Mouse (Mus musculus): ENCODE measurements around the gene Igf2r. TPM values are rescaled to one million over a fixed set of nuclear protein-coding genes. Genes with fewer than 3 reads are reported as not detected.

Igf2r gene
- polyA plus RNA-seq, 1 experiment from 2014 or later, result 6.5 TPM

- 48% methylated on average over 1 of the region's 1 CpGs for WGBS (ENCODE audit: insufficient replicate concordance)
- TF ChIP-seq CTCF (IDR thresholded peaks at IDR 0.05; ENCODE audit: low read depth), result no peak
- no peak for TF ChIP-seq EP300 (IDR thresholded peaks at IDR 0.05; ENCODE audit: low read depth)
- H3K4me3 ChIP-seq (ENCODE audit: low read depth, low read length), result no peak overlapping the region
- no peaks in the 10 kb centered on the region for H3K27me3 ChIP-seq (ENCODE audit: insufficient read depth, low read length)
- ATAC-seq (no peak), DNase-seq (no peak)
- peaks cover 3% of the 10 kb centered on the region; the same call in 1 of the 2 replicates for H3K9me3 ChIP-seq (ENCODE audit: low read length)
- peaks cover 42% of the 10 kb centered on the region for H3K4me1 ChIP-seq (ENCODE audit: insufficient read depth)
- H3K4me2 ChIP-seq (ENCODE audit: low read depth, low read length), result no peak overlapping the region
- peaks cover 9% of the 10 kb centered on the region for H3K36me3 ChIP-seq (replicated peaks; ENCODE audit: insufficient read depth, low read length)
- no peak overlapping the region for H3K9ac ChIP-seq (replicated peaks)
- H3K27ac ChIP-seq (ENCODE audit: low read depth), result no peak overlapping the region
Observed at GRCm38 (mm10) chr17:12744071-12744470, 25.4 kb downstream of the Igf2r start.

GRCm38 (mm10) chr17:12742151-12742908, 27.1 kb downstream of the Igf2r start:
- H3K36me3 ChIP-seq (replicated peaks; ENCODE audit: insufficient read depth, low read length), result peaks cover 7% of the 10 kb centered on the region
- 48% methylated on average over 38 of the region's 38 CpGs for WGBS (ENCODE audit: insufficient replicate concordance)
- H3K27me3 ChIP-seq (ENCODE audit: insufficient read depth, low read length), result no peaks in the 10 kb centered on the region
- H3K4me1 ChIP-seq (ENCODE audit: insufficient read depth), result peaks cover 38% of the 10 kb centered on the region
- peak overlapping the region; percentile 67 for H3K9ac ChIP-seq (replicated peaks)
- H3K4me2 ChIP-seq (ENCODE audit: low read depth, low read length), result peak overlapping the region; percentile 80
- H3K4me3 ChIP-seq (ENCODE audit: low read depth, low read length), result peak overlapping the region; percentile 55
- no peak overlapping the region for H3K27ac ChIP-seq (ENCODE audit: low read depth)
- H3K9me3 ChIP-seq (ENCODE audit: low read length), result peaks cover 3% of the 10 kb centered on the region; the same call in 1 of the 2 replicates
- ATAC-seq (no peak), DNase-seq (no peak)
- no peak for TF ChIP-seq EP300 (IDR thresholded peaks at IDR 0.05; ENCODE audit: low read depth)
- TF ChIP-seq CTCF (IDR thresholded peaks at IDR 0.05; ENCODE audit: low read depth), result no peak

- no peaks in the 10 kb centered on the region for H3K27me3 ChIP-seq (ENCODE audit: insufficient read depth, low read length)
- ATAC-seq, result peak; percentile 68
- H3K9me3 ChIP-seq (ENCODE audit: low read length), result peaks cover 3% of the 10 kb centered on the region; the same call in 1 of the 2 replicates
- peaks cover 7% of the 10 kb centered on the region for H3K36me3 ChIP-seq (replicated peaks; ENCODE audit: insufficient read depth, low read length)
- H3K4me3 ChIP-seq (ENCODE audit: low read depth, low read length), result peak overlapping the region; percentile 55
- peaks cover 38% of the 10 kb centered on the region for H3K4me1 ChIP-seq (ENCODE audit: insufficient read depth)
- peak overlapping the region; percentile 80 for H3K4me2 ChIP-seq (ENCODE audit: low read depth, low read length)
- no peak for TF ChIP-seq CTCF (IDR thresholded peaks at IDR 0.05; ENCODE audit: low read depth)
- TF ChIP-seq EP300 (IDR thresholded peaks at IDR 0.05; ENCODE audit: low read depth), result no peak
- 58% methylated on average over 33 of the region's 45 CpGs for WGBS (ENCODE audit: insufficient replicate concordance)
- peak overlapping the region; percentile 67 for H3K9ac ChIP-seq (replicated peaks)
- DNase-seq, result peak; percentile 62
- peak overlapping the region; percentile 37 for H3K27ac ChIP-seq (ENCODE audit: low read depth)
Observed at GRCm38 (mm10) chr17:12741218-12741968, 28.1 kb downstream of the Igf2r start.

GRCm38 (mm10) chr17:12740317-12740716, 29.1 kb downstream of the Igf2r start:
- 25% methylated on average over 2 of the region's 2 CpGs for WGBS (ENCODE audit: insufficient replicate concordance)
- Histone ChIP-seq H3K36me3 (replicated peaks; ENCODE audit: insufficient read depth, low read length) (peaks cover 7% of the 10 kb centered on the region), H3K9me3 (ENCODE audit: low read length) (peaks cover 3% of the 10 kb centered on the region; the same call in 1 of the 2 replicates), H3K4me1 (ENCODE audit: insufficient read depth) (peaks cover 33% of the 10 kb centered on the region), H3K27me3 (ENCODE audit: insufficient read depth, low read length) (no peaks in the 10 kb centered on the region), H3K4me2 (ENCODE audit: low read depth, low read length) (no peak overlapping the region), H3K27ac (ENCODE audit: low read depth) (peak overlapping the region; percentile 37), H3K4me3 (ENCODE audit: low read depth, low read length) (no peak overlapping the region), H3K9ac (replicated peaks) (no peak overlapping the region)
- TF ChIP-seq EP300 (IDR thresholded peaks at IDR 0.05; ENCODE audit: low read depth) (peak; percentile 50; the same call in 1 of the 2 replicates), CTCF (IDR thresholded peaks at IDR 0.05; ENCODE audit: low read depth) (no peak)
- DNase-seq (peak; percentile 40), ATAC-seq (peak; percentile 67)

- no peak for DNase-seq
- Histone ChIP-seq H3K36me3 (replicated peaks; ENCODE audit: insufficient read depth, low read length) (peaks cover 7% of the 10 kb centered on the region), H3K4me3 (ENCODE audit: low read depth, low read length) (no peak overlapping the region), H3K9ac (replicated peaks) (no peak overlapping the region), H3K9me3 (ENCODE audit: low read length) (peaks cover 3% of the 10 kb centered on the region; the same call in 1 of the 2 replicates), H3K27ac (ENCODE audit: low read depth) (peak overlapping the region; percentile 37; the same call in 1 of the 2 replicates), H3K4me2 (ENCODE audit: low read depth, low read length) (no peak overlapping the region), H3K4me1 (ENCODE audit: insufficient read depth) (peaks cover 26% of the 10 kb centered on the region), H3K27me3 (ENCODE audit: insufficient read depth, low read length) (no peaks in the 10 kb centered on the region)
- 64% methylated on average over 4 of the region's 4 CpGs for WGBS (ENCODE audit: insufficient replicate concordance)
- ATAC-seq, result no peak
- TF ChIP-seq EP300 (IDR thresholded peaks at IDR 0.05; ENCODE audit: low read depth), result no peak
- TF ChIP-seq CTCF (IDR thresholded peaks at IDR 0.05; ENCODE audit: low read depth), result no peak
Observed at GRCm38 (mm10) chr17:12739516-12739915, 29.9 kb downstream of the Igf2r start.

GRCm38 (mm10) chr17:12737934-12738333, 31.5 kb downstream of the Igf2r start:
- no peak for TF ChIP-seq EP300 (IDR thresholded peaks at IDR 0.05; ENCODE audit: low read depth)
- no peak for TF ChIP-seq CTCF (IDR thresholded peaks at IDR 0.05; ENCODE audit: low read depth)
- ATAC-seq, result no peak

More at GRCm38 (mm10) chr17:12737934-12738333, 31.5 kb downstream of the Igf2r start:
- Histone ChIP-seq H3K4me1 (ENCODE audit: insufficient read depth) (peaks cover 23% of the 10 kb centered on the region), H3K36me3 (replicated peaks; ENCODE audit: insufficient read depth, low read length) (peaks cover 9% of the 10 kb centered on the region), H3K4me2 (ENCODE audit: low read depth, low read length) (no peak overlapping the region), H3K9me3 (ENCODE audit: low read length) (peaks cover 3% of the 10 kb centered on the region; the same call in 1 of the 2 replicates), H3K27me3 (ENCODE audit: insufficient read depth, low read length) (no peaks in the 10 kb centered on the region), H3K4me3 (ENCODE audit: low read depth, low read length) (no peak overlapping the region), H3K9ac (replicated peaks) (no peak overlapping the region), H3K27ac (ENCODE audit: low read depth) (no peak overlapping the region)
- WGBS (ENCODE audit: insufficient replicate concordance), result 59% methylated on average over 1 of the region's 1 CpGs
- DNase-seq, result no peak
